Mouse (Mus musculus): ENCODE results near the gene Serinc3.

Serinc3 gene

DNA sequence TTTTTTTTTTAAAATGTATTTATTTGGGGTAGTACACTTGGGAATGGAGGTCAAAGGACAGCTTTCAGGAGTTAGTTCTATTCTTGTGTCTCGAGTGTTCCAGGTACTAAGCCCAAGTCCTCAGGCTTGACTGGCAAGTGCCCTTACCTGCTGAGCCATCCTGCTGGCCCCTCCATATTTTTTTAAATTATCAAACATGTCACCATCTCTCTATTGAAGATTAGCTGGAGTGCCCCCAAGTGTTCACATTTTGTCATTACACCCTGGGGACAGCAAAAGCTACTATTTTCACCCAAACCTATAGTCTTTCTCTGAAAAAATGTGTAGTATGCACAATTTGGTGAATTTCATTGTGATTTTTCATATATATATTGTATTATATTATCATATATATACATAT, 52.8 kb downstream of the Serinc3 start:
- no peak for DNase-seq

DNA sequence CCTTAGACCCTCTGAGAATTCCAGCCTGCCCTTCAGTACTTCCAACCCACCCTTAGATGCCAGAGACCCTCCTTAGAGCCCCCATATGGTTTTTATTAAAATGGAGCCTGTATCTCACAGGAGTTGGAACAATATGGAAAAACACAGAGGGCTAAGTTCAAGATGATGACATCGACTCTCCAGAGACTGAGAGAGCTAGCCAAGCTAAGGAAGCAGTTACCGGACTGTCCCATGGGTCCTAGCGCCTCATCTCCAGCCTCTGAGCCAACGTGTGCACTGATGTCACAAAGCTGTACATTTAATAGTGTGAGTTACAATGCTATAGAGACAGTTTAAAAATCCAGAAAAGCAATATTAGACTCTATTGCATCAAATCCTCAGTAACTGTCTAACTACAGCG, 53.9 kb downstream of the Serinc3 start:
- DNase-seq, result no peak

DNA sequence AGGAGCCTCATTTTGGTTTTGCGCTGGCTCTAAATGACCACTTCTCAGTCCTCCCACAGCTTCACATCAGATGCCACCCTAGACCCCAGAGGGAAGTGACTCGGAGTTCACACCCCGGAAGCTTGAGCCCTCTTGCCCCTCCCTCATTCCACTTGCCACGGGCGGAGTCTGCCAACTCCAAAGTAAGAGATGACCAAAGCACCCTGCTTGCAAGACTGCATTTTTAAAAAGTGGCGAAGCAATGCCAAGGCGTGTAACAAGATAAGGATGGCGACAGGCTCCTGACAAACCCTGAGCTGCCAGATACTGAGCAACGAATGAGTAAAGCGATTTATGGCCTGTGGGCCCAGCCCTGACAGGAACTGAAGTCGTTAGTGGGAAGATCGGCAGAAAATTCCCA, 54.7 kb downstream of the Serinc3 start:
- no peak for DNase-seq

DNA sequence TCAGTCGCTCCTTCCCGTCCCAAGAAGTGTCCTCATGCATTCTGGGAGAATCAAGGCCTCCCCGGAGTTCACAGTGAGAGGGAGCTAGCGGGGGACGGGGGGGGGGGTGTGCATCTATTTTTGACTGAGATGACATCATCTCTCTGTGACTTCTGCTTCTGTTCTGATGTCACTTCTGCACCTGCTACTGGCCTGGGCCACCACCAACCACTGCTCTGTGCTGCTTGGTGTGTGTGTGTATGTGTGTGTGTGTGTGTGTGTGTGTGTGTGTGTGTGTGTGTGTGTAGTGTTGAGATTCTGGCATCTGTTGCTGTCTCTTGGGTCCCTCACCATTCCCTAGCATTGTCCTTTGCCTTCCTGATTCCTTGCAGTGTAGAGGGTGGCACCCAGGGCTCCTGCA, 57.4 kb downstream of the Serinc3 start:
- no peak for DNase-seq

DNA sequence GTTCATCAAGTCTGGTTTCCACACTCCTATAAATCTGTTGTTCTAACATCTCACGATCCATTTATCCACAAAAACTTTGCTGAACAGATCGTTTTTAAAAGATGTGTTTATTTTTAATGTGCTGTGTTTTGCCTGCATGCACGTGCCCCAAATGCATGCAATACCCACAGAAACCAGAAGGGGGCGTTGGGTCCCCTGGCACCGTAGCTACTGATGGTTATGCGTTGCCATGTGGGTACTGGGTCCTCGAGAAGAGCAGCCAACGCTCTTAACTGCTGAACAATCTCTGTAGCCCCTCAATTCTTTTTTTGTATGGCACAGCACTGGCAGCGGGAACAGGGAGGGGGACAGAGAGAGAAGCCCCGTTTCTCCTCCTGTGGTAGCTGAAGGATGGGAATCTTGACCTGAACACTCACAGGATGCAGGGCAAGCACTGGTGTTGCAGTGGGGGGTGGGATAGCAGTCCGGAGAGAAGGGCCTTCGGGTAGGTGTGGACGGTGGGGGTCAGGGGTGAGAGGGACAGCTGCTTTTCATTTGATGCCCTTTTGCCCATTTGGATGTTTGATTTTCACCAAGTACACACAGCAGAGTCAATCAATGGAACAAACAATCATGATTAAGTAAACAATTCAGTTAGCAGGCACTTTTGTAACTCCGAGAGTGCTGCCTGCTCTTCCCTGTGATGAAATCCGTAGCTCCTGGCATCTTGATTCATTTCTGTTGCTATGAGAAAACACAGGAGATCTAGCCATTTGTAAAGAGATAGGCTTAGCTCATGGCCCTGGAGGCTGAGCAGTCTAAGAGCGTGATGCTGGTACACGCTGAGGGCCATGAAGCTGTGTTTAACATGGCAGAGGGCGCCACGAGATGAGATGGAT, 58.3 kb downstream of the Serinc3 start:
- no peak for DNase-seq

DNA sequence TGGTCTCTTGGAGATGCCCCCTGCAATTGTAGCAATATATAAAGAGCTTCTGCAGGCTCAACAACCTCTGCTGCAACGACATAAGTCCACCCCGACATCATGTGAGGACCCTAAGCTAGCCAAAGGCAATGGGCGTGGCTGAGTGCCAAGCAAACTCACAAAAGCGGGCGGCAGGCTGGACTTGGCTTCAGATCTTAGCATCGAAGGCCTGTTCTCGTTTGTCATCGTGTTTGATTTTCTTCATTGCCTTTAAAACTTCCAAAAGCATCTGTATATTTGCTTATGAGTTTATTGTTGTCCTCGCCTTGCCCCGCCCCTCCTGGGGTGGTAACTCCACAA, 60.9 kb downstream of the Serinc3 start:
- no peak for DNase-seq

DNA sequence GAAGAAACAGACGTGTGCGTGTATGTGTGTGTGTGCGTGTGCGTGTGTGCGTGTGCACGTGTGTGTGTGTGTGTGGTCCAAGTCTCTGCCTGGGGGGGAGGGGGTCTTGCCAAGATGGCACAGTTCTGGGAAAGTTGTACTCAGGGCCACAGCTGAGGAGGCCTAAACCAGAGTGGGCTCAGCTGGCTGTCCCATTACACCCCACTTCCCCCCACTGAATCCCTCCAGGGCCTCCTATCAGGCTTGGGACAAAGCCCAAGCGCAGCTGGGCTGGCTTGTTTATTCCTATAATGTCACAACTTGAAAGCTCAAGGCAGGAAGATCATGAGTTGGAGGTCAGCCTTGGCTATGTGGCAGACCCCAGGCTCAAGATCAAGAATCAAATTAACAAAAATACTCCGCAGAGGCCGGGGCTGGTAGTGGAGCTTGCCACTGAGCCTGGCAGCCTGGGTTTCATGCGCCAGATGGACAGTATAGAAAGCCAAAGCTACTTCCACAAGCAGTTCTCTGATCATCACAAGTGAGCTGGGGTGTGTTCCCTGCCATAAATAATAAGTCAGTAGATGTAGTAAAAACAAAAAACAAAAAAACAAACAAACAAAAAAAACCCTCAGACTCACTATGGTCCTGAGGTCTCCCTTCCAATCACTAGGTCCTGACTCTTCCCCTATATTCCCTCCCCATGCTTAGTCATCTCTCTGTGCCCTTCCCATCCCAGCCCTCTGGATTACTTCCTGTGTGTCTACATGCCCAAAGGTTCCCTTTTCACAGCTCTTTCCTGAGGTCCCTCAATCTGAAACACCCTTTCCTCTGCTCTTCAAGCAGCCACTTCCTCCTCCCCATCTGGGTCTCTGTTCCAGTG, 61.5 kb downstream of the Serinc3 start:
- DNase-seq, result no peak

DNA sequence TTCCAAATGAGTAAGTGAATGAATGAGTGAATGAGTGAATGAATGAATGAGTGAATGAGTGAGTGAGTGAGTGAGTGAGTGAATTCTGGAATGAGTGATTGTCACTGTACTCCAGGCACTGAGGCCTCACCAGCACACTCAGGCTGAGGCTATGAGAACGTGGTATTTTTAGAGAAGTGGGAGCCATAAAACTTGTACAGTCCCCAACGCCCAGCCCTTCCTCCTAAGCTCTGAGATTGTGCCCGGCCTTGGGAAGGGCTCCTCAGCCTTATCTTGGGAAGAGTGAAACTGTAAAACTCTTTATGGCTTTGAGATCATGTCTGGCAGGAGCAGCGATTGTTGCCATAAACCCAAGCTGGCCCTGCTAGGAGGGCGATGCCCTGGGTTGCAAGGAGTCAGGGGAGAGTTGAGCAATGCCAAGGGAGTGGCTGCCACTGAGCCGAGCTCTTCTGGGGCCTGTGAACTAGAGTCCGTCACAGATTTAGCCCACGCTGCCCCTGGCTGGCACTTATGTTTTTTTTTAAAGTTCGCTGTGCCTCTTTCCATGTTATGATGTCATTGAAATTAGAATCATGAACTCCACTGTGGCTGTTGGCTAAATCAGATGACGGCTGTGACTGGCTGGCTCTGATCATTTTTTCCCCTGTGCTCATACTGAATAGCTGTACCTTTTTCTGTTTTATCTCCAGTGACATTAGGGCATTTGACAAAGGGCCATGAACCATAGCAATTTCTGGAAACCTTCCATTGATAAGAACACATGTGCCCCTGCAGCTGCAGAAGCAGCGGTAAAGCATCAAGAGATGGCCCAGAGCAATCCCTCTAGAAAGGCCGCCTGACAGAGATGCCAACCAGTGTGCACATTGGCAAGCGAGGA, 64.6 kb downstream of the Serinc3 start:
- DNase-seq, result no peak

DNA sequence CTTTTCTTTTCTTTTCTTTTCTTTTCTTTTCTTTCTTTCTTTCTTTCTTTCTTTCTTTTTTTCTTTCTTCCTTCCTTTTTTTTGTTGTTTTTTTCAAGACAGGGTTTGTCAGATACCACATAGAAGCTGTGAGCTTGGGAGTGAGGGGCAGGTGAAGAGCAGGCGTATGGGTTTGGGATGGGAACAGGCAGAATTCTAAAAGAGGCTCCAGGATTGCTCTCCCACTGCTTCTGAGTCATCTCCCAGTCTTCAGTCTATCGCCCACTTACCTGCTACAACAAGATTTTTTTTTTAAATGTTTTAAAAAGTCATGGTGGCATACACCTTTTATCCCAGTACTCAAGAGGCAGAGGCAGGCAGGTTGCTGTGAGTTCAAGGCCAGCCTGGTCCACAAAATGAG, 66.9 kb downstream of the Serinc3 start:
- no peak for DNase-seq

DNA sequence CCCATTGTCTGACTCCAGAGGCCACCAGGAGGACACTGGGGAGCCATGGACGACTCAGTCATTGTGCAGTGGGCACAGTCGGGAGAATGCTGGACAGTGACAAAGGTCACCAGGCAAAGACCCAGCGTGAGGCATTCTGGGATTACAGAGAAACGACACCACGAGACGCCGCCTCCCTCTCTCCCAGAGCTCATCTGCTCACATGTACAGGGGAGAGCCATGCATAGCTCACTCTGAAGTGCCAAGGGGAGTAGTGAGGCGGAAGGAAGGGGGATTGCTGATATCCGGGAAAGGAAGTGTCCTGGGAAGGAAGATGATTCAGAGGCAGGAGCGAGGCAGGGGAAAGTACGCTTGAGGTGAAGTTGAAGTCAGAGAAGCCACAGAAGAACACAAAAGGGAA, 69.7 kb downstream of the Serinc3 start:
- DNase-seq, result no peak

DNA sequence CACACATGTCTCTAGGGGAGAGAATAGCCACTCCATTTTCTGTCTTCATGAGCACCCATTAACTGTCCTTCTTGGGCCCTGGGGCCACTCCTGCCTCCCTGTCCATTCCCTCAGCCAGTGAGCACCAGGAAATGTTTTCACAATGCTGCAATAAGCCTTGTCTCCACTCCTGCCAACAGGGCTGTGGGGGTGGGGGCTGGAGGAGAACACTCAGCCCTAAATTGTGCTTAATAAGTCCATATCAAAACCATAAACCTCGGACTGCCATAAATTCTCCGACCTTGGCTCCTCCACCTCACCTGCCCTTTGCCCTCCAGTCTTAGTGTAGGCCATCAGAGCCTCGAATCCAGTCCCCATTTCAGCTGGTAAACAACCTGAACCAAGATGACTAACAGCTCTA, 70.6 kb downstream of the Serinc3 start:
- DNase-seq, result no peak
